Mouse (Mus musculus): ENCODE data around the gene Srebf1.

Gene Srebf1

DNA sequence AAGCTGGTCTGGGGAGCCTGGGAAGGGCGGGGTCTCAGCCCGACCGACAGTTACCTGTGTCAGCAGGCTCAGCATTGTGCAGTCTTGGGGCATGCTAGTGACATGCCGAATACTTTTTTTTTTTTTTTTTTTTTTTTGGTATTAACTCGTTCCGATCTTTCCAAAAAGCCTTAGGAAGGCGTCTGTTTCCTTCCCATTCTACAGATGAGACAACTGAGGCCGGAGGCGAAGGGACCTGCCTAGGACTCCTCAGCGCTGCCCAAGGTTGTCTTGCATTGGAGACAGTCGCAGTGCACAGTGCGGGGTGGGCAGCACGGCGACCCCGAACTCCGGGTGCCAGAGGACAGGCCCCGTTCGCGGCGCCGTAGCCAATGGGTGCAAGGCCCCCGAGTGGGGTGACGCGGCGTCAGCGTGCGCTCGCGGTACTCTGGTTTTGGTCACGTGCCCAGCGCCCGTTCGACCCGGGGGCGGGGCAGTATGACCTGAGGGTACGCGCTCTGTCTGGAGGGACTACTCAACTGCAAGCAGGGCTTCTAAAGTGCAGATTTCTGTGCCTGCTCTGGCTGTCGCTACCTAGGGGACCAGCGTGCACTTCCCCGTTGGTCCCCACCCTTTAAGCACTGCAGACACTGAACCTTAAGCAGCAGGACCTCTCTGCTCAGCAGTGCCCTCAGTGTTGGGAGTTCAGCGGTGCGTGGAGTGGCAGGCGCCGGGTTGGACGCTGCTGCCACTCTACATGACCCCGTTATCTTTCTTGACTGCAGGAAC is at the start of gene Srebf1:
Gene Srebf1, minus strand, starts transcription at position 113 of the 768 bp plus-strand sequence.
- DNase-seq (ENCODE audit: low read depth, low spot score) = no peak

DNA sequence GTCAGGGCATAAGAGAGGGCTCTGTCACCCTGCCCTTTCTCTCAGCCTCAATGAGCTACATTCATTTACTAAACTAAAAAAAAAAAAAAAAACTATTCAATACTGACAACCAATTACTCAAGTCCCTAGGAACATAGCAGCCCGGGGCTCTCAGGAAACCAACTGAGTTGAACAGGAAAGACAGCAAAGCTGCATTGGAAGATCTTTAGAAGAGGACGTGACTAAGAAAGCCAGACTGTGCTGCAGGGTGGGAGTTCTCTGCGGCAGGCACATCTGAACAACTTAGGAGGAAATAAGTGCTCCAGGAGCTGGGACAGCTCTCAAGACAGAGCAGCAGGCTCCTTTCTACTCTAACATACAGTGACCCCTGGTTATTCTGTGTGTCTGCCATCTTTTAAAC is 46.2 kb upstream of the Srebf1 start:
- no peak for DNase-seq (ENCODE audit: low read depth, low spot score)

DNA sequence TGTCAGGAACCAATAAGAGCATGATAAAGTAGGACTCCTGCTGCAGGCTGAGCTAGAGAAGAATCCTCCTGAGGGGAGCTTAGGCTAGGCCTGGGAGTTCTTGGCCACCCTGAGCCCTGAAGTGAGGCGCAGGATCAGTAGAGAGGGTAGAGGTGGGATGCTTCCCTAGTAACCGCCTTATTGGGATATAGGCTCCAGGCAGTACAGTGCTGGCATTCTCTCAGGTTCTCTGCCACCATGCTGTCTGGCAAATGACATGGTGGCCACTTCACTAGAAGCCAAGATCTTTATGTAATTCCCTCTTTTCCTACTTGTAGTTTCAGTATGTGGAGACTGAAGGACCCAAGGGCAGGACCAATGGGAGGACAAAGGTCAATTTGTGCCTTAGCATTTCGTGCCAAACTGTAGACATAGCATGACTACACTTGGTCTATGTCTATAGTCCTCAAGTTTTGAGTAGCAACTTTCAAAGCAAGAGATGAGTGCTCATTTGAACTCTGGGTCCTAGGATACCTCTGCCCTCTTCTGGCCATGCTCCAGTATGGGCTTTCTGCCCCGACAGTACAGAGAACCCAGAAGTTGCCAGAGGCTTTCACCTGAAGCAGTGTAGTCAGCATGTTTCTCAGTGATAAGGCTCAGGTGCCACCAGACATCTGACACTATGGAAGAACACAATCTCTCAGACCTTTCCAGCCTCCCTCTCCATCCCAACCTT is 43.0 kb upstream of the Srebf1 start:
- no peak for DNase-seq (ENCODE audit: low read depth, low spot score)

DNA sequence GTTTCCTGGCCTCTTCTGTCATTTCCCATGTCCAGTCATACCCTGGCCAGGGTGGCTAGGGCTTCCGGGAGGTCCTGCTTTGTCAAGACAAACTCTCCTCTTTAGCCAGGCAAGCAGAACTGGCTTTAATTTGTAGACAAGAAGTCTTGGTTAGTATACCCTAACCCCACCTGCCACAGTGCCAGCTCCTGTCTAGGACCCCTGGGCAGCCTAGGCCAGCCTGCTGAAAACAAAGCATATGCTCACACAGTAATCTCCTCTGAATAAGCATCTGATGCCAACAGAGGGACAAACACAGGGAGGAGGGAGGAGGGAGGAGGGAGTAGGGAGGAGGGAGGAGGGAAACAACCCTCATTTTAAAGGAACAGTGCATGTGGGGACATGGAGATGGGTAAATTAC is 42.3 kb upstream of the Srebf1 start:
- no peak for DNase-seq (ENCODE audit: low read depth, low spot score)

DNA sequence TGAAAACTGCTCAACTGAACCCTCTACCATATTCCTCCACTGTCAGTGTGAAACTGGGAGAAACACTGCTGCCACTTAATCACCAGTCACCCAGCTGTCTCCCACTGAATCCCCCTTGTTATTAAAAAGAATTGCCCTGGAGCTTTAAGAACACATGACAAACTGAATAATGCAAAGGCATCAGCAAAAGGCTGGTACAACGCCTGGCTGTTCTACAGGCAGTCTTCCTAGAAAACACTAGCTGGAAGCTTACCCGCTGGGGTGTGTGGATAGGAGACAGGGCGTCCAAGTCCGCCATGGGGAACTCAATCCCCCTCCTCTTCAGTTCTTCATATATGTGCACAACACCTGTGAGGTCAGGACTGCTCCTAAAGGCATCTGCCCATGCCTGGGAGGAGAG is 40.0 kb upstream of the Srebf1 start:
- no peak for DNase-seq (ENCODE audit: low read depth, low spot score)

DNA sequence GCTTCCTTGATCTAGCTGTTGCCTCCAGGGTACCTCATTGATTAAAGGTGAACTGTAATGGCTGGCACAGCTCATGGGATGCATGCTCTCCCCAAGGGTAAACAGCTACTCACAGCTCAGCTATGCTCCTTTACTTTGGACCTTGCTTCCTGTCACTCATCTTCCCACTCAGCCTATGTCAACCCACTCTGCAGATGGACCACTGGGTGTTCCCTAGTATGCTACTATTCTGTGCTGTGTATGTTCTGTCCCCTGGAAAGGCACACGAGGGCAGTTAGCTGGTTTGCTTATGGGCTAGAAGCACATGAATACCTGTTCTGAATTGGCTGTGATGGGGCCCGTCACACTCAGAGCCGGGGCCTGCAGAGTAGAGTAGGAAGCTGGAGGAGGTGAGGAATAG is 38.4 kb upstream of the Srebf1 start:
- no peak for DNase-seq (ENCODE audit: low read depth, low spot score)

DNA sequence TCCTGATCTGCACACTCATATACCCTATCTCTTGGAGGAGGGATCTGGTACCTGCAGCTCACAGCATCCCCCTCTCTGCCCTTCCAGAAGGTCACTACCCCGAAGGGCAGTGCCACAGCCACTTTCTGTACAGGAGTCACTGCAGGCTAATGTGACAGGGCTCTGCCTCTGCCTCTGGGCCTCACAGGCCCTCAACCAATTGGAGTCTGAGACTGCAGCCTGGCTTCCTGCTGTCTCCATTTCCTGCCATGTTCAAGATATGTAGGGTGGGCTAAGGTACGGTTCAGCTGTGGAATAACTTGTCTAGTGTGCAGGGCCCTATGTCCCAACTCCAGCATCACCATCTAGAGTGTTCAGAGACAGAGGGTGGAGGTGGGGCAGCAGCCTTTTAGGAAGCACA is 35.3 kb upstream of the Srebf1 start:
- DNase-seq (ENCODE audit: low read depth, low spot score) = no peak

DNA sequence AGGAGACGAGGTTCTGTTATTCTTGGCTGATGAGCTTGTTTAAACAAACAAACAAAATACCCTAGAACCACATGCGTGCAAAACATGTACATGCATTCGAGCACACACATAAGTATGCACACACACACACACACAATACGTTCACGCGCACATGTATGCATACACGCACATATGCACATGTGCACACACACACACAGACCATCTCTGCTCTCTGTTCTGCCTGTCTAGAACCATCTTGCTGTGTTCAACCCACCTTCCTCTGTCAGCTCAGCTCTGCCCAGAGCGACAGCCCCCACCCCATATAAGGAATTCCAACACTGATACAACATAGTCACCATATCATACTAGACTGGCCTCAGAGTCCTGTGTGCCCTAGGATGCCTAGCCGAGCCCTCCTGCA is 34.3 kb upstream of the Srebf1 start:
- no peak for DNase-seq (ENCODE audit: low read depth, low spot score)

DNA sequence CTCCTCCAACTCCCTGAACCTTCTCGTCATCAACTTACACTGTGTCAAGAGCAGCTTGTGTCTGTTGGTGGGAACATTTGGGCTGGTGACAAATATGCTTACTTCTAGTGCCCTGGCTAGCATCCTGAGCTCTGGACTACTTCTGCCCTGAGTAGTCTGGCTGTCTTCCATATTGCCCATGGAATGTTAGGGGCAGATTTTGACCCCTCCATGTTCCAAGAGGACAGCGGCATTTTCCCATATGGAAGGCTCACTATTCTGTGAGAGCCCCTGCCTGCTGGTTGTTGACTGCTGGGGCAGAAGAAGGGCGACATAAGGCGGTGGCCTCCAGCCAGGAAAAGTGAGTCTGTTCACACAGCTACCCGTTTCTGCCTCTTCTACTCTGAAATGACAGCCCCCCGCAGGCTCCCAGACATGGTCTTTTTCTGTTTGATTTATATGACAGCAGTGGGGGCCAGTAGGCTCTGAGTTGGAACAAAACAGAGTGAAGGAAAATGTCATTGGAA is 33.8 kb upstream of the Srebf1 start:
- no peak for DNase-seq (ENCODE audit: low read depth, low spot score)

DNA sequence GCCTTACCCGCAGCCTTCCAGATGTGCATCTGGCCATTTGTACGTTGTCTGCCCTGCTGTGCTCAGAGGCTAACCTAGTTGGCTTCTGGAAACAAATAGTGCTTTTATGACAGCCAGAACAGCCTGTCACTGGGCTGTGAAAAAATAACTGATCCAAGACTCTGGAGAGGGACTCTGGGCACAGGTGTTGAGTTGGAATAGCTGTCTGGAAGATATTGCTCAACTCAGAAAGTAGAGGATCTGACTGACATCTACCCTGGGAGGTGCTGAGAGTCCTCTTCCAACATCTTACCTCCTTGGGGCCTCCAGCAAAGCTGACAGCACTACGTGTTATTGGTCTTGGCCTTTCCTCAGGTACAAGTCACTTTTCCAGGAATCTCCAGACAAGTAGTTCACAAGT is 33.3 kb upstream of the Srebf1 start:
- no peak for DNase-seq (ENCODE audit: low read depth, low spot score)

DNA sequence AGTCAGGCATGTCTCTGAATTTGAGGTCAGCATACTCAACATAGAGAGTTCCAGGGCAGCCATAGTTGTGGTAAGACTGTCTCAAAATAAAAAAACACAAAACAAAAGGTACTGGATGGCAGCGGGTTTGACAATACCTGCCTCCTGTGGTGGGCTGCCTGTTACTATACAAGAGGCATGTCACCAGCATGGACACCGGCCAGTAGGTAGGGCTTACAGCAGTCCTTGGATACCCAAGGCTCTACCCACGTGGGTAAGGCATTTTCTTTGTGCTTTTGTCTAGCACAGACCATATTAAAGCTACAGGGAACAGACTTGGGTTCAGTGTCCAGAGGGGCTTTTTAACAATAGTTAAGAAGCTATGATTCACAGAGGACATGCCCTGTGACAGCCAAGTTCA is 32.8 kb upstream of the Srebf1 start:
- no peak for DNase-seq (ENCODE audit: low read depth, low spot score)

DNA sequence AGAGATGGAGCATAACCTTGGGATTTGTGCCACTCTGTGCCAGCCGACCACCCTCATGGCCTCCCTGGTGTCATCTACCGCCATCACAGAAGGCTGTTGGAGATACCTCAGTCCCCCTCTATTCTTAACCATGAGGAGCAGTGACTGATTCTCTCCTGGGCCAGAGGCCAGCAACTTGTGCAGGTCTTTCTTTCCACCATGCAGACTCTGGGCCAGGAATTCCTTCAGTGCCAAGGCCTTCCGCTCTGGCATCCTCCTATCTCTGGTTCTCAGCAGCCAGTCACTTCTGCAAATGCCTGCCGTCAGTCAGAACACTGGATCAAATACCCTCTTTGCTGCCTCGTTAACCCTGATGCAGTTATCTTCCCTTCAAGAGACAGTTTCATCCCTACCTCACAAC is 31.9 kb upstream of the Srebf1 start:
- DNase-seq (ENCODE audit: low read depth, low spot score) = no peak

DNA sequence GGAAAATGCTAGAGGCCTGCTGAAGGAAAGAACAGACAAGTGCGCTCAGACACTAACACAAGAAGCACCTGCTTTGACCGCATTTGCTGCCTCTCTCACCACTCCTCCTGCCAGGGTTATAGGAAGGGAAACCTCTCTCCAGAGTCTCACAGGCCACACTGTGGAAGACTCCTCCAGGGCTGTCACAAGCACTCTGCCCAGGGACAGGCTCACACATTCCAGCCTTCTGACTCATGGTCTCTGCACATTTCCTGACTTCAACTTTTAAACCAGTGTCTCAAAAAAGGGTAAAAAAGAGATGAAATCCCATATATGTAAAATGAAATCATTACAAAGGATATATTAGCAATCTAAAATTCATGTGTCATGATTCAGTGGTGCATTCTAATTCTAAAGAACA is 31.2 kb upstream of the Srebf1 start:
- DNase-seq (ENCODE audit: low read depth, low spot score) = no peak

DNA sequence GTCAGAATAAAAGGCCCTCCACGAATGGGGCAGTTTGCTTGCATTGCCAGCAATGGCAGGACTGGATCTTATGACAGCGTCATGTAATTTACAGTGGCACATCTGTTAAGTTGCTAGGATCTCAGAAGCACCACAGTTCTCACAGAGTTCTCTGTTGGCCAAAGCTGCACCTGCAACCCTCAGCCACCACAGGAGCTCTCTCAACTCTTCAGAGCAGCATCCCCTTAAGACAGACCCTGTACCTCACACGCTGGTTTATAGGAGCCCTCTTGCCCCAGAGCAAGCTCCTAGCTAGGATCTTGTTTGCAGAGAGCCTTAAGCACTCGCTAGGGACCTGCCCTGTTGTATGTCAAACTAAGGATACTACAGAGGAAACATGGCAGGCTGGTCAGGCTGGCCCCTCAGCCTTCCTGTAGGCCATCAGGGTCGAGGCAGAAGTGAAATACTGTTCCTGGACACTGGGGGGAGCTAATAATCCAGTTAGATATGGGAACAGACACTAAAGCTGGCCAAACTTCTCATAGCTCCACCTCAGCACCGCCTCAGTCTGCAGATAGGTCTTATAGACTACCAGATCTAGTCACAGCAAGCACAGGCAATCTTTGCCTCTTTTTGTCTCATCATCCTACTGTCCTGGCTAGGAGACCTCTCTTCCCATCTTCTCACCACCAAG is 28.7 kb upstream of the Srebf1 start:
- no peak for DNase-seq (ENCODE audit: low read depth, low spot score)

DNA sequence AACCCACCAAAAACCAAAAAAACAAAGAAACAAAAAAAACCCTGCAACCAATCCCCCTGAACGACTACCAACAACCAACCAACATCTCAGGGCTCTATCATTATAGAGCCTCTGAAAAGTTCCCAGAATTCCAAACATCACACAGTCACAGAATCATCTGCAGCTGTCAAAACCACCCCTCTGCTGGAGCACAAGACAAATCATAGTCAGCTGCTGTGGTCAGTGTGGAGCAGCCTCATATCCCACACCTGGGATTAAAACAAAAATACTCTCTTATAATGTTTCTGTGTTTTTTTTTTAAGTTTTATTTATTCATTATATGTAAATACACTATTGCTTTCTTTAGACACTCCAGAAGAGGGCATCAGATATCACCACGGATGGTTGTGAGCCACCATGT is 27.5 kb upstream of the Srebf1 start:
- no peak for DNase-seq (ENCODE audit: low read depth, low spot score)

DNA sequence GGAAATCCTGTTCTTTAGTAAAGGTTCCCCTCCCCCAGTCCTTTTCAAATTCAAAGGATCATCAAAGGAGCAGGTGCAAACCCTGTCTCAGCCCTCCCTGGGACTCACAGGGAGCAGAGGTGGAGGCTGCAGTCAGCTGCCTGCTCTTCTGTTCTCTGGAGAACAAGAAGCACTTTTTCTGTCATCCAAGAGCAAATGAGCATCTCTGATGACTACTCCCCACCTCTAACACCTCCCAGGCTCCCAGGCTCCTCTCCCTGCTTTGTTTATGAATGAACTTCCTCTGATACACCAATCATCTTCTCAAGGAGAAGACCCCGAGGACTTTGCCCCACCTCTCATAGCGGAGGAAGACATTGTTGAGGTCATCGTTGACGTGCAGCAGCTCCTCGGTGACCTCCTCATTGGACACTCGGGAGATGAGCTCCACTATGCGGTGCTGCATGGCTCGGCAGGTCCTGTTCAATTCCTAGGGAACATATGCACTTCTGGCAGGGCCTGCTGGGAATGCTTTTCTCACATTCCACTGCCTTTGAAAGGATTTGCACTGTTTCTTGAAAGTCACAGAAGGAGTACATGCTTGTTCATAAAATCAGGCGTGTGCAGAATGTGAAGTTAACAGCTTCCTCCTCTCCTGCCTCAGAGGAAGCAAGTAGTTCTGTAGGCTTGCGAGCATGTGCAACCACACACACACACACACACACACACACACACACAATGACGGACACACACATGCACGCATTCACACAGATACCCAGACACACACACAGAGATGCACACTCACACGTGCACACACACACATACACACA is 26.4 kb upstream of the Srebf1 start:
- DNase-seq (ENCODE audit: low read depth, low spot score) = peak; percentile 56

DNA sequence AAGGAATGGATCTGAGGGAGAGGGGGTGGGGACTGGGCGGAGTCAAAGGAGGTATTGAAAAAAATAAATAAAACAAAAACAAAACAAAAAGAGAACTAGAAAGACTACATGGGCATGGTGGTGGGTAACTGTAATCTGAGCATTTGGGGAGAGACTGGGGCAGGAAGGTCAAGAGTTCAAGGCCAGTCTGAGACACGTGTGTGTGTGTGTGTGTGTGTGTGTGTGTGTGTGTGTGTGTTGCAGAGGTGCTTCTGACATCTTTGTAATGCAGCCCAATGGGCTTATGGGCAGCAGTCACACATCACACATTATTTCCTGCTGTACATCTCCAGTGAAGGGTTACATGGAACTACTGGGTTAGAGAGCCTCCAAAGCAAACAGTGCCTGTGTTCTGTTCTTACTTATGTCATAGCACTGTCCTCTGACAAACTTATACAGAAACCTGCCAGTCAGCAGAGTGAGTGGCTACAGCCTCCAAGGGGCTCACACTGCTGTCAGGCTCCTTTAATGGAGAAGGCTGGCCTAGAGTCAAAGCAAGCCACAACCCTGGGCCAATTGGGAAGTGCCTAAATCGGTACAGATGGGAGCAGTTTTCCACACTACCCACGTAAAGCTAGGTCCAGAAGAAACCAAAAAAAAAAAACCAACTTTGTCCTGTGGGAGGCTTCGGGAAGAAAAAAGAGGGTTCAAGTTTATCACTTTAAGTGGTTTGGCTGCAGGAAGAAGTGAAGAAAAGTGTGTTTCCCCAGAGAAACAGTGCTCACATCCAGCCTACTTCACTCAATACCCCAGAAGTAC is 25.6 kb upstream of the Srebf1 start:
- DNase-seq (ENCODE audit: low read depth, low spot score) = peak; percentile 57

DNA sequence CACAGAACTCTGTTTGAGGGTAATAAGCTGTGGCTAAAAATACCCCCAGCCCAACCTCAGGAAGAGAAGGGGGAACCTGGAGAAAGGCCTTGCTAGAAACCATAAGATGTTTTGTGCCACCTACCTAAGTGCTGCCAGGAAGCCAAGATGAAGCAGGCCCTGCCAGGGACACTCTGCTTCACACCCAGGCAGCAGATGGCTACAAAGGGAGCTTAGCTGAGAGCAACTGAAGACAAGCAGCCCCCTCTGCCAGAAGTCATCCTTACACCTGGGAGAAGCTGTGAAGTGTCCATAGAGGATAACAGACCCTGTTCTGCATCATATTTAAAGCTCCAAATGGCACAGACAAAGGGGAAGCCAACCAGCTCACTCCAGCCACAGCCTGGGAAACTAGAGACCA is 23.7 kb upstream of the Srebf1 start:
- DNase-seq (ENCODE audit: low read depth, low spot score) = peak; percentile 67

DNA sequence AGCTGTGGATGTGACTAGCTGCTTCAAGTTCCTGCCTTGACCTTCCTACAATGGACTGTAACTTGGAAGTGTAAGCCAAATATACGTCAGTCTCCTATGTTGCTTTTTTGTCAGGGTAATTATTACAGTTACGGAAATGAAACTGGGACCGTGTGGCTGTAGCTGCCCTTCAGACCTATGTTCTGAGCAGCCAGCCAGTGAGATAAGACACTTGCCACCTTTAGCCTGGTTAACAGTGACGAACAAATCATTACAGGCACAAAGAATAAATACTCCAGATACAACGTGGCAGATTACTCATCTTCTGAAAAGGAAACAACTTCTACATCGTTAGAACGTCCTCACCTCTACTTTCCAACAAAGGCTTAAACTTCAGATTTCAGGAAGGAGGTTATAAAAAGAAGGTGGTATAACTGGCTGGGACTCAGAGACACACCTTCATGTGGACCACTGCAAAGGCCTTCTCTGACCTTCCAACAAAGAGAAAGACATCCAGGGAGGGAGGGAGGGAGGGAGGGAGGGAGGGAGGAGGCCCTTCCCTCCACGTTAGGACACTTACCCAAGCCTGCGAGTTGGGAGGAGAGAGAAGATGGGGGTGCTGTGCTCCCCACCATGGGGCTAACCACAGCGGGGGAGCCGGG is 22.2 kb upstream of the Srebf1 start:
- DNase-seq (ENCODE audit: low read depth, low spot score) = no peak

DNA sequence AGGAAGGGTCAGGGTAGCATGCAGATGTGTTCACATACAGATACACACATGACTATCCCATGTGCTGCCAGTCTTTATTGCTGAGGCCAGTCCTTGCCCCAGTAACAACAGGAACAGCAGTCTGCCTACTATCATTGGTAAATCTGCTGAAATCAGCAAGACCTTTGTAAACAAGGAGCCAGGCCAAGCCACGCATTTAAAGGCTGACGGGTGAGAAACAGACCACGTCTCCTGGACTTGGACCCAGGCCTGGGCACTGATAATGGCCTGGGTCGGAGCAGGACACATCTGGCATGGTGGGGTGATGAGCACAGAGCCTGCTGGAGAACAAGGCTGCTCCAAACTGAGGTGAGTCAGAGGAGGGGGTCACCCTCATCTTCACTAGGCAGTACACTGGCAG is 18.1 kb upstream of the Srebf1 start:
- no peak for DNase-seq (ENCODE audit: low read depth, low spot score)

All from telencephalon, adult 2 months (tissue).